Mouse (Mus musculus) testis, adult 10 weeks (tissue): ENCODE data around the gene Cysltr2. TPM values are rescaled to one million over a fixed set of nuclear protein-coding genes. Genes with fewer than 3 reads are reported as not detected.

ENCODE experiments used
- polyA plus RNA-seq: library from polyadenylated mRNA; stranded (reverse); fragments of 350-450 nt; fragmentation: Illumina TruSeq; extraction: RNeasy Lipid Tissue Mini Kit (QIAGEN cat#74804); gene quantifications from one replicate; pipeline ENCODE4 v1.2.3, GENCODE M21; 2014; ENCODE audit warnings: low read depth, low replicate concordance

The Cysltr2 gene
- 1.1 TPM for polyA plus RNA-seq

GRCm38 (mm10) chr14:73048937-73049336 is at the start of gene Cysltr2:
Cysltr2 (minus strand) TSS chr14:73049114.

Other genes starting within 250 kb of the Cysltr2 start
- 70.4 TPM for gene Rcbtb2, start 73.9 kb upstream of the Cysltr2 start, polyA plus RNA-seq
- 0.63 TPM for gene Lpar6, start 188.8 kb upstream of the Cysltr2 start, polyA plus RNA-seq